Mouse (Mus musculus) ES-Bruce4 (cell line): ENCODE results near the gene Serpina3m. TPM values are rescaled to one million over a fixed set of nuclear protein-coding genes. Genes with fewer than 3 reads are reported as not detected.

Source experiments
- H3K27ac ChIP-seq: 2 replicates; pipeline ENCODE4 v1.5.1; 2012; ENCODE audit warnings: low read length, inconsistent platforms; ENCODE audit not compliant: insufficient read depth
- H3K27me3 ChIP-seq: 2 replicates; pipeline ENCODE4 v1.6.1; 2012; ENCODE audit warnings: mild to moderate bottlenecking, low read length, inconsistent platforms; ENCODE audit not compliant: control insufficient read depth, poor library complexity, insufficient read depth, severe bottlenecking
- H3K36me3 ChIP-seq: 2 replicates; pipeline ENCODE4 v1.6.1; 2012; ENCODE audit warnings: inconsistent platforms, mild to moderate bottlenecking, low read length, moderate library complexity; ENCODE audit not compliant: control insufficient read depth, poor library complexity, insufficient read depth, severe bottlenecking
- H3K4me1 ChIP-seq: one replicate; pipeline ENCODE4 v1.8.1; 2011; ENCODE audit warnings: low read length; ENCODE audit not compliant: control insufficient read depth, insufficient read depth
- H3K4me3 ChIP-seq: 2 replicates; pipeline ENCODE4 v1.5.1; 2011; ENCODE audit warnings: low read depth, mild to moderate bottlenecking, low read length
- H3K9ac ChIP-seq: 2 replicates; pipeline ENCODE4 v1.6.1; 2012; ENCODE audit warnings: low read depth, mild to moderate bottlenecking, inconsistent platforms; ENCODE audit not compliant: poor library complexity, severe bottlenecking
- H3K9me3 ChIP-seq: replicated peaks from 2 replicates; pipeline ENCODE4 v1.6.1; 2012; ENCODE audit warnings: mild to moderate bottlenecking, low read length, inconsistent platforms; ENCODE audit not compliant: control insufficient read depth, poor library complexity, insufficient read depth, severe bottlenecking
- CTCF ChIP-seq: IDR thresholded peaks from one replicate; pipeline ENCODE4 v1.8.1; 2011; ENCODE audit warnings: low read depth, low read length
- EP300 ChIP-seq: IDR thresholded peaks from 2 replicates; pipeline ENCODE4 v1.6.1; 2011; ENCODE audit warnings: low read depth, low read length; ENCODE audit not compliant: insufficient read depth
- POLR2A ChIP-seq: IDR thresholded peaks from one replicate; pipeline ENCODE4 v1.8.1; 2011; ENCODE audit warnings: low read length; ENCODE audit not compliant: insufficient read depth
- polyA plus RNA-seq: library from polyadenylated mRNA; stranded (reverse); fragments of >200 nt; gene quantifications from 2 replicates; pipeline ENCODE4 v1.2.4, GENCODE M21; 2011; ENCODE audit warnings: low read depth; ENCODE audit not compliant: missing spikeins, insufficient read depth, insufficient read length

Serpina3m gene
- polyA plus RNA-seq, 1 experiment, result 7.0 TPM

- no peak within 1 kb of the TSS for H3K9ac ChIP-seq
- H3K36me3 ChIP-seq, result no peaks in the 10 kb centered on the region
- H3K4me3 ChIP-seq, result no peak within 1 kb of the TSS
- H3K4me1 ChIP-seq, result no peaks in the 10 kb centered on the region
- TF ChIP-seq EP300 (no peak), POLR2A (no peak), CTCF (no peak)
- H3K27ac ChIP-seq, result no peak within 1 kb of the TSS
- no peaks in the 10 kb centered on the region for H3K9me3 ChIP-seq
- H3K27me3 ChIP-seq, result no peaks in the 10 kb centered on the region
Measured at GRCm38 (mm10) chr12:104406454-104406885, 68.2 kb downstream of the Serpina3m start, which contains the start of gene Serpina3n. Gene Serpina3n (plus strand): TSS chr12:104406729.

- Histone ChIP-seq H3K27ac (no peak overlapping the region), H3K36me3 (no peaks in the 10 kb centered on the region), H3K9ac (no peak overlapping the region), H3K4me3 (no peak overlapping the region), H3K9me3 (no peaks in the 10 kb centered on the region), H3K27me3 (no peaks in the 10 kb centered on the region), H3K4me1 (no peaks in the 10 kb centered on the region)
- TF ChIP-seq CTCF (no peak), POLR2A (no peak), EP300 (no peak)
Measured at GRCm38 (mm10) chr12:104412507-104412906, 74.2 kb downstream of the Serpina3m start.

DNA sequence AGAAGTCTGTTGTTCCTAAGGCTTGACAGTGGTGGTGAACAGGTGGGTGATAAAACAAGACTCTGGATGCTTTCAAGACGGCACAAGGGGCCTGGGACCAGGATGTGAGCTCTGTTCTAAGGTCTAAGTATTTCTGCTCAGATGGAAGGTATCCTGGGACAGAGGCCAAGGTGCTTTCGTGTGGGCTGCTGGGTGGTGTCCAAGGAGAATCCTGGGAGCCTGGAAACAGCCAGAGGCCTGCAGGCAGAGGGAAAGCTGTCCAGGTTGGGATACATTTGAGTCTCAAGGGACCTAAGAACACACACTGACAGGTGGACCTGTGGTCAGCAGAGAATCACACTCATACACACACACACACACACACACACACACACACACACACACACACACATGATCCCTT is 76.3 kb downstream of the Serpina3m start:
- Histone ChIP-seq H3K9ac (no peak overlapping the region), H3K36me3 (no peaks in the 10 kb centered on the region), H3K27me3 (no peaks in the 10 kb centered on the region), H3K9me3 (no peaks in the 10 kb centered on the region), H3K4me3 (no peak overlapping the region), H3K27ac (no peak overlapping the region), H3K4me1 (no peaks in the 10 kb centered on the region)
- no peak for TF ChIP-seq POLR2A
- no peak for TF ChIP-seq CTCF
- no peak for TF ChIP-seq EP300

GRCm38 (mm10) chr12:104415625-104416315 is 77.5 kb downstream of the Serpina3m start:
- TF ChIP-seq EP300 (no peak), POLR2A (no peak), CTCF (no peak)
- Histone ChIP-seq H3K9me3 (no peaks in the 10 kb centered on the region), H3K4me1 (no peaks in the 10 kb centered on the region), H3K9ac (no peak overlapping the region), H3K36me3 (no peaks in the 10 kb centered on the region), H3K27me3 (no peaks in the 10 kb centered on the region), H3K27ac (no peak overlapping the region), H3K4me3 (no peak overlapping the region)

DNA sequence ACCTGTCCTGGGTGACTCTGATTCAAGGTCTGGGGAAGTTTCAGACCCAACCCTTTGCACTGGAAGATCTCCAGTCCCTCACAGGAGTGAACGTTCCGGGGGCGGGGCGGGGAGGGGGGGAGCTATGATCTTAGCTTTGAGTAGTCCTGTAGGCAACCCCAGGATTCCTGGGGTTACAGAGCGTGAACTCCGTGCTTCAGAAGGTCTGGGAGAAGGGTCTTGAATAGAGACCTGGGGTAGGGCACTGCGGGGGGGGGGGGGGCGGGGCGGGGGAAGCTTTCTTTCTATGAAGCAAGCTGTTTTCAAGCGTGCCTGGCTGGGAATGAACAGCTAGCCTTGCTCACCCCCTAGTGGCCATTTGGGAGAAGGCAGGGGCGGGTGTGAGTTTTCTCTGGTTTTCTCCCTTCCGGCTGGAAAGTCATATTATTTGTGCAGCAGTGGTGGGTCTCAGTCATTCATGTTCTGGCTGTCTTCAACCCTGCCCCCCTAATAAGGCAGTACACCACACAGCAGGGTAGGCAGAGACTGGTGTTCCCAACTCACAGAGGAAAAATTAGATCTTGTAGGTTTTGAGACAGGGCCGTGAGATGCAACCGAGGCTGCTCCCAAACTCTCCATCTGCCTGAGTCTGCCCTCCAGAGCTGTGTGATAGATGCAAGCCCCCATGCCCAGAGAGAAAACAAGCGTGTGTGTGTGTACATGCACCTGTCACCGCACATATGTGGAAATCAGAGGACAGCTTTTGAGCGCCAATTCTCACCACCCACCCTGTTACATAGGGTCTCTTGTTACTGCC is 80.3 kb downstream of the Serpina3m start:
- Histone ChIP-seq H3K27me3 (no peaks in the 10 kb centered on the region), H3K9ac (0 out of 2 replicates have a peak overlapping the region, but pooled peaks have one; percentile 48), H3K4me1 (no peaks in the 10 kb centered on the region), H3K4me3 (peak overlapping the region; percentile 21; the same call in 1 of the 2 replicates), H3K9me3 (no peaks in the 10 kb centered on the region), H3K36me3 (no peaks in the 10 kb centered on the region), H3K27ac (no peak overlapping the region)
- TF ChIP-seq CTCF, result peak; percentile 75
- TF ChIP-seq POLR2A, result no peak

GRCm38 (mm10) chr12:104419136-104419462 is 80.8 kb downstream of the Serpina3m start:
- Histone ChIP-seq H3K4me1 (no peaks in the 10 kb centered on the region), H3K27me3 (no peaks in the 10 kb centered on the region), H3K9ac (no peak overlapping the region), H3K9me3 (no peaks in the 10 kb centered on the region), H3K4me3 (no peak overlapping the region), H3K36me3 (no peaks in the 10 kb centered on the region), H3K27ac (no peak overlapping the region)
- TF ChIP-seq POLR2A, result no peak
- no peak for TF ChIP-seq EP300
- peak; percentile 94 for TF ChIP-seq CTCF
